Mouse (Mus musculus) hindbrain, embryonic 16.5 days (tissue): ENCODE measurements around the gene Nipa1. TPM values are rescaled to one million over a fixed set of nuclear protein-coding genes. Genes with fewer than 3 reads are reported as not detected.
A peak's percentile ranks its signal among the peaks of the same experiment; 100 is the strongest.

Experiments
- ATAC-seq: fragments of 200-750 bp; cut with Nextera tagmentation; 2 replicates; pipeline ENCODE4 v1.8.0; 2017; ENCODE audit warnings: moderate TSS enrichment, moderate library complexity
- H3K27ac ChIP-seq: fragments of 300-500 bp; sonication (generic); 2 replicates; pipeline ENCODE4 v1.5.1; 2014; ENCODE audit warnings: low read depth, mild to moderate bottlenecking, control low read depth, low read length, moderate library complexity
- H3K27me3 ChIP-seq: fragments of 300-500 bp; sonication (generic); replicated peaks from 2 replicates; pipeline ENCODE4 v1.6.1; 2014; ENCODE audit warnings: low read length; ENCODE audit not compliant: control insufficient read depth, insufficient read depth
- H3K36me3 ChIP-seq: fragments of 300-500 bp; sonication (generic); 2 replicates; pipeline ENCODE4 v1.6.1; 2014; ENCODE audit warnings: mild to moderate bottlenecking, low read length, moderate library complexity, mixed read lengths; ENCODE audit not compliant: control insufficient read depth, insufficient read depth
- H3K4me1 ChIP-seq: fragments of 300-500 bp; sonication (generic); 2 replicates; pipeline ENCODE4 v1.6.1; 2014; ENCODE audit warnings: low read depth, low read length; ENCODE audit not compliant: control insufficient read depth, insufficient read depth
- H3K4me2 ChIP-seq: fragments of 300-500 bp; sonication (generic); 2 replicates; pipeline ENCODE4 v1.6.1; 2014; ENCODE audit warnings: mild to moderate bottlenecking, low read length, control low read depth, moderate library complexity
- H3K4me3 ChIP-seq: fragments of 300-500 bp; sonication (generic); 2 replicates; pipeline ENCODE4 v1.5.1; 2014; ENCODE audit warnings: mild to moderate bottlenecking, low read length, control low read depth, moderate library complexity
- H3K9ac ChIP-seq: fragments of 300-500 bp; sonication (generic); 2 replicates; pipeline ENCODE4 v1.6.1; 2014; ENCODE audit warnings: low read depth, mild to moderate bottlenecking, control low read depth, low read length, moderate library complexity
- H3K9me3 ChIP-seq: fragments of 300-500 bp; sonication (generic); 2 replicates; pipeline ENCODE4 v1.6.1; 2014; ENCODE audit warnings: mild to moderate bottlenecking, low read length, moderate library complexity; ENCODE audit not compliant: control insufficient read depth
- WGBS: fragments of 180-500 bp; shearing (Covaris S2); extraction: QIAGEN DNeasy Blood & Tissue Kit; methylation state at CpG from one replicate; pipeline ENCODE4 v1.1.7; 2014; 5-methylcytosine and 5-hydroxymethylcytosine counted together
- polyA plus RNA-seq: library from polyadenylated mRNA; unstranded; fragments of >200 nt; fragmentation: Nextera tagmentation; extraction: Ambion mirVana; gene quantifications from 2 replicates; pipeline ENCODE4 v1.2.1, GENCODE M21; 2015

The Nipa1 gene
- polyA plus RNA-seq, 1 experiment from 2014 or later, result 28.7 TPM

- no peaks in the 10 kb centered on the region for H3K27me3 ChIP-seq
- H3K9ac ChIP-seq, result no peak overlapping the region
- H3K9me3 ChIP-seq, result no peaks in the 10 kb centered on the region
- no peak overlapping the region for H3K27ac ChIP-seq
- no peak for ATAC-seq
- H3K4me3 ChIP-seq, result no peak overlapping the region
- no peak overlapping the region for H3K4me2 ChIP-seq
- WGBS, result 76% methylated on average over 3 of the region's 3 CpGs
- peaks cover 6% of the 10 kb centered on the region for H3K4me1 ChIP-seq
- H3K36me3 ChIP-seq, result no peaks in the 10 kb centered on the region
Observed at GRCm38 (mm10) chr7:56044267-56044629, 24.5 kb upstream of the Nipa1 start.

- Histone ChIP-seq H3K27ac (no peak overlapping the region), H3K4me1 (peaks cover under 1% of the 10 kb centered on the region; the same call in 1 of the 2 replicates), H3K9ac (no peak overlapping the region), H3K4me3 (no peak overlapping the region), H3K27me3 (no peaks in the 10 kb centered on the region), H3K9me3 (no peaks in the 10 kb centered on the region), H3K36me3 (no peaks in the 10 kb centered on the region), H3K4me2 (no peak overlapping the region)
- no peak for ATAC-seq
- 75% methylated on average over 4 of the region's 4 CpGs for WGBS
Observed at GRCm38 (mm10) chr7:56043577-56044266, 24.0 kb upstream of the Nipa1 start.

- Histone ChIP-seq H3K36me3 (no peaks in the 10 kb centered on the region), H3K4me1 (no peaks in the 10 kb centered on the region), H3K9ac (no peak overlapping the region), H3K4me3 (no peak overlapping the region), H3K27ac (no peak overlapping the region), H3K4me2 (no peak overlapping the region), H3K9me3 (no peaks in the 10 kb centered on the region), H3K27me3 (no peaks in the 10 kb centered on the region)
- WGBS, result 11% methylated on average over 5 of the region's 5 CpGs
- no peak; the same call in 1 of the 2 replicates for ATAC-seq
Observed at GRCm38 (mm10) chr7:56042353-56042752, 22.6 kb upstream of the Nipa1 start.

DNA sequence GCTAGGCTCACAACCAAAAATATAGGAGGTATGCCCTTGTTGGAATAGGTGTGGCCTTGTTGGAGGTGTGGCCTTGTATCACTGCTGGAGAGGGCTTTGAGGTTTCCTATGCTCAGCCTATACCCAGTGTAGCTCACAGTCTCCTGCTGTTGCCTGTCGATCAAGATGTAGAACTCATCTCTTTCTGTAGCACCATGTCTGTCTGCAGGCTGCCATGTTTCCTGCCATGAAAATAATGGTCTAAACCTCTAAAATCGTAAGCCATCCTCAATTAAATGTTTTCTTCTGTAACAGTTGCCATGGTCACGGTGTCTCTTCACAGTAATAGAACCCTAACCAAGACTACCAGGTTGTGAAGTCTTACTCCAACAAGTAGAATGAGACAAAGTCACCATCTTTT, 3.8 kb upstream of the Nipa1 start:
- ATAC-seq, result no peak
- H3K9ac ChIP-seq, result no peak overlapping the region
- no peak overlapping the region for H3K27ac ChIP-seq
- H3K9me3 ChIP-seq, result no peaks in the 10 kb centered on the region
- H3K36me3 ChIP-seq, result no peaks in the 10 kb centered on the region
- H3K4me2 ChIP-seq, result no peak overlapping the region
- H3K27me3 ChIP-seq, result no peaks in the 10 kb centered on the region
- no peak overlapping the region for H3K4me3 ChIP-seq
- 90% methylated on average over 3 of the region's 3 CpGs for WGBS
- no peaks in the 10 kb centered on the region; the same call in 1 of the 2 replicates for H3K4me1 ChIP-seq

DNA sequence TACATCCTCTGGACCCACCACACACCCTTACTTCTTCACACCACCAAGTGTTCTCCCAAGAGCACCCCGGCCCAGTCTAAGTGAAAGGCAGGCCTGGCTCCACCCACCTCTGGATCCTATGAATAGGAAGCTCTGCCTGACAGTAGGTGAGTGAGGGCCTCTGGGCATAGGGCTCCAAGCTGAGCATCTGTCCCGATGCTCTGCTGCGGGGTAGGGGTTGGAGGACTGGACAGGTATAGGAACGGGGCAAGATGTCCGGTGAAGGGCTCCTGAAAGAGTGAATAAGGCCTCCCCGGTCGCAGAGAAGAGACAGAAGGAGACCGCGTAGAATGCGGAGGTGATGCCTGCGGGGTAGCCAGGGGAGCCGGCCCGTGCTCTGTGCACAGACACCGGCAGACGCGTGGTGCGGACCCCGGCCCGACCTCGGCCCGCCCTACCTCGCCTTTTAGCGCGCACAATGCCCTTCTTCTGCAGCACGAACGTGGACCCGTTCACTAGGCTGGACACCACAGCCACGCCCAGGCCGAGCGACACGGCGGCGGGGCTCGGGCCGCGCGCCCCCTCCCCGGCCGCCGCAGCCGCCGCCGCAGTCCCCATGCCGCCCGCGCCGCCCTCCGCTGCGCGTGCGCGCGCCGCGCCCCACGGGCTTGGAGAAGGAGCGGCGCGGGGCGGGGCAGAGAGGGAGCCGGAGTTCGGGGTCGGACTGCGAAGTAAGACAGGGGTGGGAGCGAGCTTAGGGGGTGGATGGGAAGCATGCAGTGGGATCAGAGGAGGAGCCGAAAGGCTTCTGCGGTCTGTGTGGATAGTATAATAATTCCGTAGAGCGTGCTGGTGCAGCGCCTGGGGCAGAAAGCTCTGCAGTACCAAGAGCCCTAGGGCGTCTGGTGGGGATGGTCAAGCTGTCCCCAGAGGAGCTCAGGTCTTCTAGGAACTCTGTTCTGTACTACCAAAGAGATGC, 503 bp downstream of the Nipa1 start:
- peaks cover 3% of the 10 kb centered on the region for H3K36me3 ChIP-seq
- ATAC-seq, result peak; percentile 95

GRCm38 (mm10) chr7:56018446-56018971, 1.2 kb downstream of the Nipa1 start:
- ATAC-seq, result 0 out of 2 replicates have a peak, but pooled peaks have one; percentile 16
- WGBS, result 44% methylated on average over 7 of the region's 7 CpGs
- H3K9me3 ChIP-seq, result no peaks in the 10 kb centered on the region; the same call in 1 of the 2 replicates

More for the DNA sequence above, 503 bp downstream of the Nipa1 start:
- Histone ChIP-seq H3K27me3 (no peaks in the 10 kb centered on the region), H3K27ac (peak overlapping the region; percentile 75), H3K9me3 (no peaks in the 10 kb centered on the region; the same call in 1 of the 2 replicates), H3K9ac (peak overlapping the region; percentile 82), H3K4me1 (peaks cover 3% of the 10 kb centered on the region), H3K4me3 (peak overlapping the region; percentile 76), H3K4me2 (peak overlapping the region; percentile 58)
- under 1% methylated on average over 60 of the region's 71 CpGs for WGBS

DNA sequence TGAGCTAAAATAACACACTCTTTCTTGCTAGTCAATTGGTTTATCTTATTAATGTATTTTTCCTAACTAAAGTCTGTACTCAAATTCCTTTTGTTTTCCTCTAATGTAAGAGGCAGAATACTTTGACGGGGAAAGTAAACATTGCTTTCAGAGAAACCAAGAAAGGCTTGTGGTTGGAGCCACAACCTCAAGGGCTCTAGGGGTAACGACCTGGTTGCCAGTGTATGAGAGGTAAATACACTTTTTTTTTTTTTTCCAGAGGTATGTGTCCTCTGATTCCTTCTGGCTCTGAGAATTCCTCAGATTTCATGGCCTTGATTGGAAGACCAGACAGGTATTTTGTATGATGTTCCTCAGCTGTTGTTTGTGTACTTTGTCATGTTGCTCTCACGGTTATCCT, 2.0 kb downstream of the Nipa1 start:
- peaks cover 3% of the 10 kb centered on the region for H3K36me3 ChIP-seq
- H3K4me1 ChIP-seq, result peaks cover 3% of the 10 kb centered on the region
- no peak overlapping the region for H3K4me3 ChIP-seq
- ATAC-seq, result no peak
- H3K27ac ChIP-seq, result no peak overlapping the region
- H3K27me3 ChIP-seq, result no peaks in the 10 kb centered on the region
- H3K9ac ChIP-seq, result no peak overlapping the region
- H3K4me2 ChIP-seq, result peak overlapping the region; percentile 58
- 89% methylated on average over 3 of the region's 3 CpGs for WGBS
- no peaks in the 10 kb centered on the region; the same call in 1 of the 2 replicates for H3K9me3 ChIP-seq

More at GRCm38 (mm10) chr7:56018446-56018971, 1.2 kb downstream of the Nipa1 start:
- Histone ChIP-seq H3K27me3 (no peaks in the 10 kb centered on the region), H3K4me1 (peaks cover 3% of the 10 kb centered on the region), H3K4me3 (peak overlapping the region; percentile 76), H3K9ac (peak overlapping the region; percentile 82), H3K36me3 (peaks cover 3% of the 10 kb centered on the region), H3K27ac (peak overlapping the region; percentile 75), H3K4me2 (peak overlapping the region; percentile 58)

GRCm38 (mm10) chr7:56015837-56016236, 3.9 kb downstream of the Nipa1 start:
- H3K9ac ChIP-seq, result no peak overlapping the region
- peaks cover 3% of the 10 kb centered on the region for H3K36me3 ChIP-seq
- H3K9me3 ChIP-seq, result no peaks in the 10 kb centered on the region; the same call in 1 of the 2 replicates
- H3K4me1 ChIP-seq, result peaks cover 3% of the 10 kb centered on the region
- H3K4me2 ChIP-seq, result no peak overlapping the region
- ATAC-seq, result no peak
- no peaks in the 10 kb centered on the region for H3K27me3 ChIP-seq
- WGBS, result 94% methylated on average over 7 of the region's 7 CpGs
- no peak overlapping the region for H3K27ac ChIP-seq
- H3K4me3 ChIP-seq, result no peak overlapping the region

GRCm38 (mm10) chr7:56015172-56015571, 4.6 kb downstream of the Nipa1 start:
- H3K4me1 ChIP-seq, result peaks cover 5% of the 10 kb centered on the region
- H3K9ac ChIP-seq, result no peak overlapping the region
- WGBS, result 88% methylated on average over 6 of the region's 6 CpGs
- no peak overlapping the region for H3K4me3 ChIP-seq
- no peak overlapping the region for H3K4me2 ChIP-seq
- no peaks in the 10 kb centered on the region for H3K27me3 ChIP-seq
- H3K9me3 ChIP-seq, result no peaks in the 10 kb centered on the region; the same call in 1 of the 2 replicates
- H3K36me3 ChIP-seq, result peaks cover 3% of the 10 kb centered on the region
- ATAC-seq, result no peak
- H3K27ac ChIP-seq, result no peak overlapping the region
